Mouse (Mus musculus) heart, postnatal 0 days (tissue): ENCODE data around the gene Pi4kb.

ENCODE experiments used
- CTCF ChIP-seq: IDR thresholded peaks from 2 replicates; pipeline ENCODE4 v1.5.1; 2016; ENCODE audit warnings: antibody characterized with exemption, control low read depth, low read depth
- EP300 ChIP-seq: IDR thresholded peaks from 2 replicates; pipeline ENCODE4 v1.6.1; 2016; ENCODE audit warnings: antibody characterized with exemption, low read depth

- TF ChIP-seq EP300 (no peak), CTCF (no peak)
Observed at GRCm38 (mm10) chr3:94958295-94958694, 16.2 kb upstream of the Pi4kb start.
